In the genomic region with DNA sequence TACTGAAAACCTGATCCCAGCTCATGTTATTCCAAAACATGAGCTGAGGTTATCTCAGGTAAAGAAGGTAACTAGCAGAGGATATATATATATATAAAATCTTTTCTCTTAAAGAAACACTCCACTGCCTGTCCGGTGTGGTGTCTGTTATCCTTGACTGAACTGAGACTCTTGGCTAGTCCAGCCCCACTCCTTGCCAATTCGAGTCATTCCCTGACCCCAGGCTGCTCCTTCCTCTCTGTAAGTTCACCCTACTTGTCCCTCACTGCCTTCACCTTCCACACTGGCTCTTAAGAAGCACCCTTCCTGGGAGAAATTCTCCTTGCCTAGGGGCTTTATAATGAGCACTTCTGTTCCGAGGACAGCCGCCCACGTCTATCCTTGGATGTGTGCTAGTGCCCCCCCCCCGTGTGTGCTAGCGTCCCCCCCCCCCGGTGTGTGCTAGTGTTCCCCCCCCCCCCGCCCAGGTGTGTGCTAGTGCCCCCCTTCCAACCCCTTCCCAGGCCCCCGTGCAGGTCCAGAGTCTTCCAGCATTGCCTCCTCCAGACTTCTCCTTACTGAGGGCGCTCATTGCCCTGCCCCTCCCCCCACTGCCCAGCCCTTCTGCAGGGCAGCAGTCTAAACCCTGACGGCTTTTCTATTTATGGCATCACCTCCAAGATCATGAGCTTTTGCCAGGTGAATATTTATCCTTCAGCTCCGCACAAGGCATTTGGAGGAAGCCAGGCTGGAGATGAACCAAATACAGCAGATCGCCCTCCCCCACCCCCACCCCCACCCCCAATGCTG, we compare ENCODE assay signal across 8 mouse cellular contexts.
DNase-seq lines count a peak whose midpoint lies in the region; ATAC-seq lines count a peak whose summit lies in the region.

No protein-coding gene starts in this region.

- no peak for ATAC-seq in midbrain, embryonic 14.5 days (ENCODE audit: low FRiP score, low TSS enrichment)

- H3K9me3 ChIP-seq in midbrain, embryonic 14.5 days (ENCODE audit: control insufficient read depth, low read length) = no peaks in the 10 kb centered on the region

- no peak overlapping the region for H3K4me3 ChIP-seq in midbrain, embryonic 14.5 days (replicated peaks; ENCODE audit: low read depth, low read length)

- H3K27ac ChIP-seq in midbrain, embryonic 14.5 days (replicated peaks; ENCODE audit: low read depth, low read length) = no peak overlapping the region

- no peaks in the 10 kb centered on the region for H3K27me3 ChIP-seq in midbrain, embryonic 14.5 days (ENCODE audit: control insufficient read depth, insufficient read depth, low read length)

- no peak overlapping the region for H3K4me2 ChIP-seq in midbrain, embryonic 14.5 days (ENCODE audit: low read length)

- H3K9ac ChIP-seq in midbrain, embryonic 14.5 days (replicated peaks; ENCODE audit: low read length) = no peak overlapping the region

- WGBS in midbrain, embryonic 14.5 days = 23% methylated on average over 13 of the region's 14 CpGs

- H3K4me1 ChIP-seq in midbrain, embryonic 14.5 days (ENCODE audit: control insufficient read depth, insufficient read depth, low read length) = peaks cover 12% of the 10 kb centered on the region; the same call in 1 of the 2 replicates

- DNase-seq in urinary bladder, postnatal 14 days (ENCODE audit: low spot score) = peak; percentile 51
- DNase-seq in urinary bladder, adult 2 months (ENCODE audit: low spot score) = no peak
- DNase-seq in heart, adult 18-20 months = peak; percentile 48 to 57
- peak; percentile 40 for DNase-seq in kidney, adult 18-20 months
- peak; percentile 57 for DNase-seq in midbrain, embryonic 14.5 days
- DNase-seq in left cerebral cortex, postnatal 14 days (ENCODE audit: low spot score in 2 of 2) = no peak
- DNase-seq in thymus, adult 18-20 months = no peak
- no peak for DNase-seq in left cerebral cortex, adult 8-10 months (ENCODE audit: low spot score in 2 of 2)

- intact Hi-C loops in left cerebral cortex, postnatal 14 days (cut with DNase I) = no loop called here

- no peaks in the 10 kb centered on the region for H3K36me3 ChIP-seq in midbrain, embryonic 14.5 days (ENCODE audit: control insufficient read depth, insufficient read depth, low read length)

Comparison
In these comparisons a context has a peak if more than half of its experiments do, and no peak if none do; other contexts are left out.
1. DNase-seq: peak in urinary bladder, postnatal 14 days (single experiment), heart, adult 18-20 months (2 of 2), kidney, adult 18-20 months (single experiment) and midbrain, embryonic 14.5 days (single experiment); none in urinary bladder, adult 2 months (single experiment), left cerebral cortex, postnatal 14 days (0 of 2), thymus, adult 18-20 months (0 of 2) and left cerebral cortex, adult 8-10 months (0 of 2).